8 mouse cellular contexts compared by ENCODE assay signal in the genomic region with DNA sequence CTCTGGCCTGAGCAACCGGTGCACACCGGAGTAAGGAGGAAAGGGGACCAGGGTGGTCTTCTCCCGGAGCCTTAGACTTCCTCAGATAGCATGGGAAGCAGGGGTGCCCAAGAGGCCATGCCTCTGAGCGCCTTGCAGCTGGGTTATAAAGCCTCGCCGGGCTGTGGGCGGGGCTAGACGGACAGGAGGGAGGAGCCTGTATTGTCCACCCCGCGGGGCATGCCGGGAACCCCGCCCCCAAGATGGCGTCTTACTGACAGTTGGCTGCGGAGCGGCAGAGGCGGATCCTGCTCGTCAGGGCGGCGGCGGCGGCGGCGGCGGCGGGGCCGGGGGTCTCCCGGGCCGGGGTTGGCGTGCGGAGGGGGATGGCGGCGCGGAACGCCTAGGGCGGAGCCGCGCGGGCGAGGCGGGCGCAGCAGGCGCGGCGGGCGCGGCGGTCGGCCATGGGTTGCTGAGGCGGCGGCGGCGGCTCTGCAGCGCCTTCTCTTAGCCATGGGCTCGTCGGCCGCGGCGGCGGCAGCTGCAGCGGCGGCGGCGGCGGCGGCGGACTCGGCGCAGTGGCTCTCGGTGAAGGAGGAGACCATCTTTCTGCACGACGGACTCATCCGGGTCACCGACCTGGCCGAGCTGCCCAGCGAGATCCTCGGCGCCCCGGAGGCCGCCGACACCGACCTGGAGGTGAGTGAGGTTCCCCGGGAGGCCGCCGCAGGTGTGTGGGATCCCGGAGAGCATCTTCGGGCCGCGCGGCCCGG. TPM values are rescaled to one million over a fixed set of nuclear protein-coding genes. Genes with fewer than 3 reads are reported as not detected.
DNase-seq lines count a peak whose midpoint lies in the region; ATAC-seq and TF ChIP-seq lines count a peak whose summit lies in the region.

A gene (plus strand): TSS at position 240 of the 752 bp plus-strand sequence.

- peak; percentile 95 for TF ChIP-seq POLR2A in cortical plate, adult 2 months (IDR thresholded peaks at IDR 0.05; ENCODE audit: extremely low read depth, insufficient read depth, low read length)

- no peaks in the 10 kb centered on the region; the same call in 1 of the 2 replicates for H3K4me1 ChIP-seq in cortical plate, adult 2 months (ENCODE audit: control insufficient read depth, insufficient read depth, low read length)

- ATAC-seq in activated CD4-positive, CD25-positive, alpha-beta regulatory T cell, adult 4 months, result peak; percentile 93
- peak; percentile 77 for ATAC-seq in megakaryocyte progenitor cell, adult 5-6 weeks (replicated peaks; ENCODE audit: poor library complexity)

- DNase-seq in gastrocnemius, postnatal 10 days, result peak; percentile 99
- peak; percentile 98 for DNase-seq in induced T-regulatory cell, adult 2 months (ENCODE audit: low read depth)
- peak; percentile 83 to 96 for DNase-seq in left cerebral cortex, adult 9 months (ENCODE audit: low spot score in 2 of 2)
- DNase-seq in right cerebral cortex, postnatal 14 days, result peak; percentile 98
- peak; percentile 96 for DNase-seq in urinary bladder, postnatal 36 days (ENCODE audit: low spot score in 2 of 2)

- H3K27ac ChIP-seq in cortical plate, adult 2 months (ENCODE audit: insufficient read depth, low read length), result peak within 1 kb of the TSS; percentile 70; the same call in 1 of the 2 replicates

- TF ChIP-seq CTCF in cortical plate, adult 2 months (IDR thresholded peaks at IDR 0.05; ENCODE audit: extremely low read depth, insufficient read depth, low read length), result no peak

- H3K4me3 ChIP-seq in cortical plate, adult 2 months (ENCODE audit: insufficient read depth, low read length), result peak within 1 kb of the TSS; percentile 69

RNA-seq across cellular contexts. Expression of the gene that starts here (rescaled TPM):
- 1 to 10 TPM; 6.4 to 7.0 TPM for polyA plus RNA-seq in activated CD4-positive, CD25-positive, alpha-beta regulatory T cell, adult 4 months (2017; shearing (Covaris generic))
- polyA plus RNA-seq in cortical plate, adult 2 months (2012; rRNA removed), result 77.7 and 79.8 TPM in 2 replicates
- total RNA-seq in gastrocnemius, postnatal 10 days (2021), result 10 to 100 TPM; 12.7 to 16.6 TPM
- total RNA-seq in megakaryocyte progenitor cell, adult 5-6 weeks (2015), result 16.2 and 22.8 TPM in 2 replicates
- 6.5 and 9.2 TPM in 2 replicates for total RNA-seq in megakaryocyte progenitor cell, adult 5-6 weeks (2017)

Comparison
In these comparisons a context has a peak if more than half of its experiments do, and no peak if none do; other contexts are left out.
1. Peak in every context shown above with its lines: DNase-seq, ATAC-seq, H3K4me3 ChIP-seq and H3K27ac ChIP-seq.